Mouse (Mus musculus) olfactory bulb, adult 2 months (tissue): ENCODE data around the gene Sox5. TPM values are rescaled to one million over a fixed set of nuclear protein-coding genes. Genes with fewer than 3 reads are reported as not detected.

Experiments
- H3K27ac ChIP-seq: fragments of 200-500 bp; 2 replicates; pipeline ENCODE4 v1.5.1; 2012; ENCODE audit warnings: low read depth, low read length; ENCODE audit not compliant: insufficient read depth
- H3K4me1 ChIP-seq: fragments of 200-500 bp; 2 replicates; pipeline ENCODE4 v1.6.1; 2012; ENCODE audit warnings: low read length; ENCODE audit not compliant: control insufficient read depth, insufficient read depth
- H3K4me3 ChIP-seq: fragments of 200-500 bp; 2 replicates; pipeline ENCODE4 v1.5.1; 2012; ENCODE audit warnings: mild to moderate bottlenecking, low read depth, low read length, moderate library complexity; ENCODE audit not compliant: insufficient read depth
- CTCF ChIP-seq: fragments of 200-500 bp; IDR thresholded peaks from 2 replicates; pipeline ENCODE4 v1.5.1; 2012; ENCODE audit warnings: low read depth, mild to moderate bottlenecking, low read length, moderate library complexity; ENCODE audit not compliant: insufficient read depth
- POLR2A ChIP-seq: fragments of 200-500 bp; IDR thresholded peaks from 2 replicates; pipeline ENCODE4 v1.6.1; 2012; ENCODE audit warnings: mild to moderate bottlenecking, low read depth, low read length, moderate library complexity; ENCODE audit not compliant: insufficient read depth
- WGBS: fragments of 180-500 bp; shearing (Covaris S2); methylation state at CpG from one replicate; pipeline ENCODE4 v1.1.7; 2018; 5-methylcytosine and 5-hydroxymethylcytosine counted together
- polyA plus RNA-seq: library from polyadenylated mRNA; stranded (reverse); fragments of >200 nt; gene quantifications from 2 replicates; pipeline ENCODE4 v1.2.4, GENCODE M21; 2012; ENCODE audit warnings: low replicate concordance; ENCODE audit not compliant: missing spikeins, insufficient read depth, insufficient read length

Gene Sox5
- polyA plus RNA-seq, 1 experiment: not detected

DNA sequence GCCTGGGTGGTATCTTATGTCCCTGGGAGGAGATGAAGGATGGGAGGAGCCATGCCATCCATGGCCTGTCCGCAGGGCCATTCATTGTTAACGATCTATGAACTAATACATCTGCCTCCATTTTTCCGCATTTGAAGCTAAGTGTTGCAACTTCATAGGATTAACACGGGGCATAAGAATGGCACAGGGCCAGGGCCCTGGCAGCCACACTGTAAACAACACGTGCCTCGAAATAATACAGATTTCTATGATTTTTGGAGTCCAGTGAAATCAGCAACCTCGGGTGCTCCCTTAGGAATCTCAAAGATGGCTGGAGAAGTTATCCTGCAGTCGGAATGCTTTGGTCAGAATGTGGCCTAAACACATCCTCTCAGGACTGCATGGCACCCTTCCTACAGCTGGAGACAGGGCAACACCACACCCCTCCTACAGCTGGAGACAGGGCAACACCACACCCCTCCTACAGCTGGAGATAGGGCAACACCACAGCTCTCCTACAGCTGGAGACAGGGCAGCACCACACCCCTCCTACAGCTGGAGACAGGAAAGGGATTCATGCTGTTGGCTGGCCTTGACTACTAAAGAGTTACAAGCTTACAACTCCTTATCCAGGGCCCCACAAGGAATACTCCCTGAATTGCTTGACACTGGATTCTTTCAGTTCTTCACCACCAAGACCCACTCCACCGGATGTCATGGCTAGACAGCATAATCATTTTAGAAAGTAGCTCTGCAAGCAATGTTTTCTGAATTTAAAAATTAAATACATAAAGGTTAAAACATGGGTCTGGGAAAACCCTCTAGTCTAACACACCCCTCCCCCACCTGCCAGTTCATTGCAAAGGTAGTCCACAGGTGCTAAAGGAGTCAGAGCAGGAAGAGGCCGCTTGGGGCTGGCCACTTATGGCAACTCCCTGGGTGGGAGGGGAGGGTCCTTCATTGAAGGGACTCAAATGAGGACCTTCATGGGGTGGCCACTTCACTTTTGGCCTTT lies 122.4 kb downstream of the Sox5 start:
- 73% methylated on average over 10 of the region's 10 CpGs for WGBS
- H3K4me1 ChIP-seq: no peaks in the 10 kb centered on the region
- H3K4me3 ChIP-seq: no peak overlapping the region
- H3K27ac ChIP-seq: no peak overlapping the region
- TF ChIP-seq POLR2A (no peak), CTCF (no peak)

DNA sequence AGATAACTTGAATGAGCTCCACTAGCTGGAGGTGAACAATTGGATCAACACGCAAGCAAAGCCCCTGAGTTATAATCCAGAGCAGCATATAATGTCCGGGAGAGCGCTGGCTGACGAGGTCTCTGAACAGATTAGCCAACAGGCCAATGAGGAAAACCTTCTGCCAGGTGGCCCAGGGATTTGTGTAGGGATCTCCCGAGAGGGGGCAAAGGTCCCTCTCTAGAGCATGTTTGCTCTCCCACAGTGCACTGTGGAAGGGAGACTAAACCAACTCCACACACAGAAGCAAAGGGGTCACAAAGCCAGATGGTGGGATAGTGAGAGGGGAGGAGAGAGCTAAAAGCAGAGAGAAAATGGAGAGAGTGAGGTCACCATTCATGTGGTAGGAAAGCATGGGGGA lies 128.9 kb downstream of the Sox5 start:
- no peak overlapping the region for H3K4me3 ChIP-seq
- 91% methylated on average over 5 of the region's 5 CpGs for WGBS
- no peaks in the 10 kb centered on the region for H3K4me1 ChIP-seq
- TF ChIP-seq CTCF (no peak), POLR2A (no peak)
- H3K27ac ChIP-seq: no peak overlapping the region

DNA sequence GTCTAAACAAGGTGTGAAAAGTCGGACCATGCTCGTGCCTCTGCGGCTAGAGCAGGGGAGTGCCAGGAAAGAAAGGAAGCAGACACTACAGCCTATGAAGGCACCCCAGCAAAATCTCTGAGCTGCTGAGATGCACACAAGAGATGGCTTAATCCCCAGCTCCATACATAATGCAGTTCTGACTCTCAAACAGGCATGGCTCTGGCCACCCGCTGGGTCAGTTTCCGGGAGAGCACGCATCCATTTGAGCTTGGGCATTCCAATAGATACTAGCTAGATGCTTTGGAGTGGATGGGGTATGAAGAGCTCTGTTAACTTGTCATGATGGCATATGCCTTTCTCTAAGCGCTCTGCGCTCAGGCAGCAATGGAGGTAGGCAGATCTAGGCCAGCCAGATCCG lies 132.9 kb downstream of the Sox5 start:
- Histone ChIP-seq H3K27ac (no peak overlapping the region), H3K4me1 (no peaks in the 10 kb centered on the region), H3K4me3 (no peak overlapping the region)
- TF ChIP-seq POLR2A (no peak), CTCF (no peak)
- WGBS: 73% methylated on average over 9 of the region's 9 CpGs

DNA sequence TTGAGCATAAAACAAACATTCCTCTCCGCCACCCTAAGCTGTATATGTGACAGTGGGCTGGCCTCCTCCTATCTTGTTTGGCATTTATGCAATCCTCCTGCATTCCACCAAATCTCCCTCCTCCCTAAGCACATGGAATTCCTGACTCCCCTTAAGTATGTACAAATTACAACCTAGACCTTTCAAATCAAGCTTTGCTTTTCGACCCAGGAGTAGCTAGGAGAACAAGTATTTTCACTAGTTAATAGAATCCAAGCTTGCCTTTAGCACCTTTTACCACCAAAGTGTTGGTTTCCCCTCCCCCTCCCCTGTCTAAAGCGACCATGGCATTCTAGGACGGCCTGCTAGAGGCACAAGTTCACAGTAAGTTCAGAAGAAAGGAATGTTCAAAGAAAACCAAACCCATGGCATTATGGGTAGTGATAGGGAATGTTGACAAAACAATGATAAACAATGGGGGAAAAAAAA lies 133.6 kb downstream of the Sox5 start:
- 52% methylated on average over 4 of the region's 4 CpGs for WGBS
- Histone ChIP-seq H3K27ac (no peak overlapping the region), H3K4me1 (no peaks in the 10 kb centered on the region), H3K4me3 (no peak overlapping the region)
- TF ChIP-seq CTCF (no peak), POLR2A (no peak)

DNA sequence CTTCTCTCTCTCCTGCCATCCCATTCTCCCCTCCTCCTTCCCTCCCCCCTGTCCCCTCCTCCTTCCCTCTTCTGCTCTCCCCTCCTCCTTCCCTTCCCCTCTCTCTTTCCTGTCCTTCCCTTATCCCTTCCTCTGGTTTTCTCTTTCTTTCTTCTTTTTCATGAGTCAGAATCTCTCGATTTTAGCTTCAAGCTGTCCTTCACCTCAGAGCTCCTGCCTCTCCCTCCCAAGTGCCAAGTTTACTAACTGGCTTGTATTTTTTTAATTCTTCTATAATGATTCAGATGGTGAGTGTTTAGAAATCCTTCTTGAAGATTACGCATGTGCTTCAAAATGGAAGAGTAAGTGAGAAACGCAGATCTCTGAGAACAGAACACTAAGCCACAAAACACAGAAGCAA lies 135.4 kb downstream of the Sox5 start:
- TF ChIP-seq POLR2A (no peak), CTCF (no peak)
- Histone ChIP-seq H3K27ac (no peak overlapping the region), H3K4me3 (no peak overlapping the region), H3K4me1 (no peaks in the 10 kb centered on the region)
- WGBS: 100% methylated on average over 3 of the region's 3 CpGs

DNA sequence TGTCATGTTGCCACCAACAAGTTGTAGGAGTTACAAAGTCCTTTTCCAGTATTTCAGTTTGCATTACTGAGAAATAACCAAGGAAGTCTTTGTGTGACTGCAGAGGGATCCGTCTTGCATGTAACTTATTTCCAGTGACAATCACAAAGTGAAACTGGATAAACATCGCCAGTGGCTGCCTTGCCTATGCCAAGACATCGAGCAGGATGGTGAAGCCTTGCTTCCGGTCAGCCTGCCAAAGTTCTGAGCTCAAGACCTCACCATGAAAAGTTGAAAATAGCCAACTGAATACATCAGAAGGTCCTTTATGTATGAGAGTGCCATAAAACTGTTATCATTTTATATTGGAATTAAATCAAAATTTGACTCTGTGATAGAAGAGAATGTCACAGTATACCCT lies 136.0 kb downstream of the Sox5 start:
- WGBS: 83% methylated on average over 4 of the region's 4 CpGs
- TF ChIP-seq CTCF: no peak
- no peak for TF ChIP-seq POLR2A
- H3K4me3 ChIP-seq: no peak overlapping the region
- no peaks in the 10 kb centered on the region for H3K4me1 ChIP-seq
- no peak overlapping the region for H3K27ac ChIP-seq

DNA sequence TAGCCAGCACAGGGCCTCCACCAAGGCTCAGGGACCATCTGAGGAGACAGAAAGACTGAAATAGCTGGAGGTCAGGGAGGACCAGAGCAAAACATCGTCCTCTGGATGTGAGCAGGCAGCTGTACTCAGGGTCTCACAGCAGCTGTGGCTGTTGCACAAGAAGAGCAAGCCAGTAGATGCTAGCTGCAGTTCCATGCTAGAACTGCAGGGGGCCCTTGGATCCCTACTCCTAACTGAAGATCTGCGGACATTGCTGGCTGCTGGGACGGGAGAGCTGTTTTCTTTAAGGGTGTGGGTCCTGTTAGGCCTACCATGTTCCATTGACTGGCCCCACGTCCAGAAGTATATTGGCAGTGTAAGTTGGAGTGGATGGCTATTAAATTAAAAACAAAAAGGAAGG lies 137.1 kb downstream of the Sox5 start:
- H3K27ac ChIP-seq: no peak overlapping the region
- H3K4me1 ChIP-seq: no peaks in the 10 kb centered on the region
- TF ChIP-seq CTCF (no peak; the same call in 1 of the 2 replicates), POLR2A (no peak)
- no peak overlapping the region for H3K4me3 ChIP-seq
- 79% methylated on average over 4 of the region's 4 CpGs for WGBS

DNA sequence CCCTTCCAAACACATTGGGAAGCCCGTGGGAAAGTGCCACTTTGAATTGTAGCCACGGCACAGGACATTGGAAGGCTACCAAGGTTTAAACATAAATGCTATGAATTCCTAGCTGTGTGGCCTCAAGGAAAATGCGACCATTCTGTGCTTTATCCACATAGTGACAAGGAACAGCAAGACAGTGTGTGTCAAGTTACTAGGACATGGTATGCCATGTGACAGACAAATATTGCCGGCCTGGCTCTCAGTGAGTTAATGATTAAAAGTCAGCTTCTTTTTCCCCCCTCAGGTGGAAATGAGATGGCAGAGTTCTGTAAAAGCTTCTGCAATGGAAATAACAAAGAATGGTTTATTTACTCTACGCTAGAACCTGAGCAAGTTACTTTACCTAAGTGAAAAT lies 138.2 kb downstream of the Sox5 start:
- no peak overlapping the region for H3K27ac ChIP-seq
- H3K4me3 ChIP-seq: no peak overlapping the region
- H3K4me1 ChIP-seq: no peaks in the 10 kb centered on the region
- TF ChIP-seq POLR2A: no peak
- WGBS: 78% methylated on average over 5 of the region's 5 CpGs

DNA sequence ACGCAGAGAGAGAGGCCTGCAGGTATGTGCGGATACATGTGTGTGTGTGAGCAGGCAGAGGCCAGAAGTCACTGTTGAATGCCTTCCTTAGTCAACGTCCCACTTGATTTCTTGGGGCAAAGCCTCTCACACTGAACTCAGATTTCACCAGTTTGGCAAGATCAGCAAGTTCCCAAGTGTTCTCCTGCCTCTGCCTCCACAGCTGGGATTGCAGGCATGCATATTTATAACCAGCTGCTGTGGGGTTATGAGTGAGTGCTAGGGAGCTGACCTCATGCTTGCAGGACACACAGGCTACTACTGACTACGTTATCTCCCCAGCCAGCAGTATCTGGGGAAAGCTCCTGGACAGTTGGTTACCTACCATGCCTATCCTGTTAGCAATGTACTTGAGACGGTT lies 139.9 kb downstream of the Sox5 start:
- Histone ChIP-seq H3K4me3 (no peak overlapping the region), H3K4me1 (no peaks in the 10 kb centered on the region), H3K27ac (no peak overlapping the region)
- TF ChIP-seq POLR2A (no peak), CTCF (no peak)
- 91% methylated on average over 5 of the region's 5 CpGs for WGBS
